Mouse (Mus musculus): ENCODE data around the gene Pdcd2.

DNA sequence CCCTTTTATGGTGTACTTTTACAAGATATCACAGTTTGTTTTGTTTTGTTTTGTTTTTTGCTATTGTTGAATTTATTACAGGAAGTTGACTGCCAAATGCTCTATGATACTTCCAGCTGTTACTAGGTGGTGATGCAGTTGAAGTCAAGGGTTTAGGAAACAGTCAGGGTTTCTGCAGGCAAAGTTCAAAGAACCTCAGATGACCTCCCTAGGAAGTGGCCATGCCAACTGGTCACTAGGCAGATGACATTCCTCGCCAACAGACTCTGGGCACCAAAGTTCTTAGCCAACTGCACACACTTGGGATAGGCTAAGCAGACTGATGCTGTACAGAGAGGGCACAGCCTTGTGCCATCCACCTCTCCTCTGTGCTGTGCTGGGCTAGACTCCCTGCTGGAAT lies 48.0 kb upstream of the Pdcd2 start:
- TF ChIP-seq POLR2A (IDR thresholded peaks at IDR 0.05; ENCODE audit: insufficient read depth, low read depth, low read length) (no peak), CTCF (IDR thresholded peaks at IDR 0.05) (no peak), EP300 (IDR thresholded peaks at IDR 0.05; ENCODE audit: insufficient read depth, low read depth, low read length) (no peak)

Measured in heart, adult 2 months (tissue).